Mouse (Mus musculus): ENCODE measurements around the gene Sort1. TPM values are rescaled to one million over a fixed set of nuclear protein-coding genes. Genes with fewer than 3 reads are reported as not detected.
A peak's percentile ranks its signal among the peaks of the same experiment; 100 is the strongest.

Sort1 gene
- total RNA-seq, 1 experiment, result 21.2 TPM

GRCm38 (mm10) chr3:108389111-108389545 is 105.2 kb downstream of the Sort1 start:
- H3K9me3 ChIP-seq (ENCODE audit: control insufficient read depth, insufficient read depth, low read depth, low read length), result no peaks in the 10 kb centered on the region
- H3K4me1 ChIP-seq (ENCODE audit: control insufficient read depth in 2 of 2, insufficient read depth in 2 of 2, low read length in 2 of 2, poor library complexity in 1 of 2), result peaks cover 0 to 26% of the 10 kb centered on the region in 2 experiments; a peak in 3 of 4 replicates
- in situ Hi-C loops (cut with MboI; ENCODE audit: low sequenced_read_pairs in 2 of 2, unreplicated experiment in 2 of 2), result no loop called here
- no peak overlapping the region for H3K4me3 ChIP-seq (ENCODE audit: insufficient read depth in 1 of 2, low read depth in 1 of 2, low read length in 2 of 2, poor library complexity in 1 of 2, severe bottlenecking in 1 of 2)
- peaks cover 34% of the 10 kb centered on the region for H3K36me3 ChIP-seq (ENCODE audit: control insufficient read depth, insufficient read depth, low read length, poor library complexity, severe bottlenecking)
- TF ChIP-seq ZC3H11A (IDR thresholded peaks at IDR 0.05; ENCODE audit: borderline replicate concordance, low read depth, low read length) (peak; percentile 67), HCFC1 (IDR thresholded peaks at IDR 0.05; ENCODE audit: borderline replicate concordance, insufficient read depth, low read length) (peak; percentile 66; the same call in 1 of the 2 replicates), CHD2 (IDR thresholded peaks at IDR 0.05; ENCODE audit: low read depth, low read length) (0 out of 2 replicates have a peak, but pooled peaks have one; percentile 32), ZNF384 (IDR thresholded peaks at IDR 0.05; ENCODE audit: low read depth, low read length) (peak; percentile 49; the same call in 1 of the 2 replicates), MAFK (IDR thresholded peaks at IDR 0.05; ENCODE audit: insufficient read depth, low read depth, low read length) (0 out of 2 replicates have a peak, but pooled peaks have one; percentile 4)
- no peak overlapping the region for H3K9ac ChIP-seq (ENCODE audit: insufficient read depth, low read depth, low read length, poor library complexity, severe bottlenecking)
- peak; percentile 99 for DNase-seq (ENCODE audit: low read depth, low spot score)
- no peak overlapping the region for H3K27ac ChIP-seq (ENCODE audit: insufficient read depth, low read depth, low read length, poor library complexity, severe bottlenecking)

- H3K4me3 ChIP-seq (ENCODE audit: insufficient read depth in 1 of 2, low read depth in 1 of 2, low read length in 2 of 2, poor library complexity in 1 of 2, severe bottlenecking in 1 of 2), result peak overlapping the region; percentile 3 to 23; a peak in 1 of 4 replicates
- DNase-seq (ENCODE audit: low read depth, low spot score), result no peak
- peaks cover 9% of the 10 kb centered on the region for H3K36me3 ChIP-seq (ENCODE audit: control insufficient read depth, insufficient read depth, low read length, poor library complexity, severe bottlenecking)
- no peak overlapping the region for H3K9ac ChIP-seq (ENCODE audit: insufficient read depth, low read depth, low read length, poor library complexity, severe bottlenecking)
- peaks cover 0 to 17% of the 10 kb centered on the region in 2 experiments; a peak in 2 of 4 replicates for H3K4me1 ChIP-seq (ENCODE audit: control insufficient read depth in 2 of 2, insufficient read depth in 2 of 2, low read length in 2 of 2, poor library complexity in 1 of 2)
- TF ChIP-seq ZNF384 (IDR thresholded peaks at IDR 0.05; ENCODE audit: low read depth, low read length) (no peak), CHD2 (IDR thresholded peaks at IDR 0.05; ENCODE audit: low read depth, low read length) (no peak), HCFC1 (IDR thresholded peaks at IDR 0.05; ENCODE audit: borderline replicate concordance, insufficient read depth, low read length) (no peak), MAFK (IDR thresholded peaks at IDR 0.05; ENCODE audit: insufficient read depth, low read depth, low read length) (no peak), ZC3H11A (IDR thresholded peaks at IDR 0.05; ENCODE audit: borderline replicate concordance, low read depth, low read length) (no peak)
- in situ Hi-C loops (cut with MboI; ENCODE audit: low sequenced_read_pairs in 2 of 2, unreplicated experiment in 2 of 2), result no loop called here
- no peak overlapping the region for H3K27ac ChIP-seq (ENCODE audit: insufficient read depth, low read depth, low read length, poor library complexity, severe bottlenecking)
- H3K9me3 ChIP-seq (ENCODE audit: control insufficient read depth, insufficient read depth, low read depth, low read length), result no peaks in the 10 kb centered on the region
Measured at GRCm38 (mm10) chr3:108392299-108392698, 108.4 kb downstream of the Sort1 start.

- in situ Hi-C loops (cut with MboI; ENCODE audit: low sequenced_read_pairs in 2 of 2, unreplicated experiment in 2 of 2), result no loop called here
- H3K4me1 ChIP-seq (ENCODE audit: control insufficient read depth in 2 of 2, insufficient read depth in 2 of 2, low read length in 2 of 2, poor library complexity in 1 of 2), result peaks cover 0 to 21% of the 10 kb centered on the region in 2 experiments; a peak in 2 of 4 replicates
- H3K4me3 ChIP-seq (ENCODE audit: insufficient read depth in 1 of 2, low read depth in 1 of 2, low read length in 2 of 2, poor library complexity in 1 of 2, severe bottlenecking in 1 of 2), result peak overlapping the region; percentile 3 to 23; a peak in 1 of 4 replicates
- peaks cover 4% of the 10 kb centered on the region for H3K36me3 ChIP-seq (ENCODE audit: control insufficient read depth, insufficient read depth, low read length, poor library complexity, severe bottlenecking)
- no peak overlapping the region for H3K9ac ChIP-seq (ENCODE audit: insufficient read depth, low read depth, low read length, poor library complexity, severe bottlenecking)
- DNase-seq (ENCODE audit: low read depth, low spot score), result no peak
- H3K27ac ChIP-seq (ENCODE audit: insufficient read depth, low read depth, low read length, poor library complexity, severe bottlenecking), result no peak overlapping the region
- TF ChIP-seq MAFK (IDR thresholded peaks at IDR 0.05; ENCODE audit: insufficient read depth, low read depth, low read length) (no peak), ZNF384 (IDR thresholded peaks at IDR 0.05; ENCODE audit: low read depth, low read length) (no peak), CHD2 (IDR thresholded peaks at IDR 0.05; ENCODE audit: low read depth, low read length) (no peak), ZC3H11A (IDR thresholded peaks at IDR 0.05; ENCODE audit: borderline replicate concordance, low read depth, low read length) (no peak), HCFC1 (IDR thresholded peaks at IDR 0.05; ENCODE audit: borderline replicate concordance, insufficient read depth, low read length) (no peak)
- H3K9me3 ChIP-seq (ENCODE audit: control insufficient read depth, insufficient read depth, low read depth, low read length), result no peaks in the 10 kb centered on the region
Measured at GRCm38 (mm10) chr3:108392793-108393192, 108.9 kb downstream of the Sort1 start.

DNA sequence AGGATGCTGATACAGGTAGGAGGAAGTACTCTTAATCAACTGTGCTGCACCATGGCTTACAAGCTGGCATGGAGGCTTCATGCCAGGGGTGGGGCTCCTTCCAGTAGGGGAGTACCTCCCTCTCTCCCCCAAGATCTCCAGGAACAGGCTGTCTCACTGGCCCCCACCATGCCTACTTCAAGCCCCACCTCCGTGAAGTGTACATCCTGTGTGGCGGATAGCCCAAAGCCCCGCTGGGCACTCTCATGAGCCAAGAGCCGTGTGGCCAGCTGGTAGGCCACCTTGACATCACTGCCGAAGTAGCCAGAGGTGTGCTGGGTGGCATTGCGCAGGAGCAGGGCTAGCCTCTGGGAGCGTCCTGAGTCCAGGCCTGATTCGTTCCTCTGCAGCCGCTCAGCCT is 114.4 kb downstream of the Sort1 start:
- no peak overlapping the region for H3K27ac ChIP-seq (ENCODE audit: insufficient read depth, low read depth, low read length, poor library complexity, severe bottlenecking)
- in situ Hi-C loops (cut with MboI; ENCODE audit: low sequenced_read_pairs in 2 of 2, unreplicated experiment in 2 of 2), result no loop called here
- TF ChIP-seq HCFC1 (IDR thresholded peaks at IDR 0.05; ENCODE audit: borderline replicate concordance, insufficient read depth, low read length) (no peak), ZNF384 (IDR thresholded peaks at IDR 0.05; ENCODE audit: low read depth, low read length) (no peak), ZC3H11A (IDR thresholded peaks at IDR 0.05; ENCODE audit: borderline replicate concordance, low read depth, low read length) (no peak)
- no peaks in the 10 kb centered on the region; the same call in 1 of the 2 replicates for H3K36me3 ChIP-seq (ENCODE audit: control insufficient read depth, insufficient read depth, low read length, poor library complexity, severe bottlenecking)
- no peak overlapping the region for H3K4me3 ChIP-seq (ENCODE audit: insufficient read depth in 1 of 2, low read depth in 1 of 2, low read length in 2 of 2, poor library complexity in 1 of 2, severe bottlenecking in 1 of 2)
- no peak for DNase-seq (ENCODE audit: low read depth, low spot score)
- H3K9ac ChIP-seq (ENCODE audit: insufficient read depth, low read depth, low read length, poor library complexity, severe bottlenecking), result no peak overlapping the region
- peaks cover 3 to 12% of the 10 kb centered on the region in 2 experiments; a peak in 2 of 4 replicates for H3K4me1 ChIP-seq (ENCODE audit: control insufficient read depth in 2 of 2, insufficient read depth in 2 of 2, low read length in 2 of 2, poor library complexity in 1 of 2)
- no peaks in the 10 kb centered on the region for H3K9me3 ChIP-seq (ENCODE audit: control insufficient read depth, insufficient read depth, low read depth, low read length)
